Mouse (Mus musculus) small intestine, adult 2 months (tissue): ENCODE data around the gene Zgrf1.

Source experiments
- CTCF ChIP-seq: fragments of 200-500 bp; IDR thresholded peaks from 2 replicates; pipeline ENCODE4 v1.5.1; 2012; ENCODE audit warnings: low read depth, mild to moderate bottlenecking, control low read depth, inconsistent platforms, low read length, moderate library complexity, mixed read lengths; ENCODE audit not compliant: insufficient replicate concordance, insufficient read length; ENCODE audit errors: extremely low read depth
- POLR2A ChIP-seq: fragments of 200-500 bp; IDR thresholded peaks from 2 replicates; pipeline ENCODE4 v1.6.1; 2012; ENCODE audit warnings: low read depth, mild to moderate bottlenecking, control low read depth, inconsistent platforms, low read length, moderate library complexity

DNA sequence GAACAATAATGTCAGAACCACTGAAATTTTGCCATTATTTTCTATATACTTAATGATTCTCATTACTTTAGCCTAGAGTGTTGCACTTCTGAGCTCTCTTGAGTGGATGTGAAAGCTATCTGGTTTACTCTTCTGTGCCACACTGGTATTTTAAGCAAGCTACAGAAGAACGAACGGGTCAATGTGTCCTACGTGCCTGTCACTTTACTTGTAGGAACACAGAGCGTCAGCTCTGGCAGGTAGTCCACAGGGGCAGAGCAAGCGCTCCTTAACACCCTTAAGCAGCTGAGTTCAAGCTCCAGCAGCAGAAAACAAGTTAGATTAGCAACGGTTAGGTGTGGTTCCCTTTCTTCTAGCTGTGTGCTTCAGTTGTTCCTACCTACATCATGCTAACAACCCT, 14.1 kb upstream of the Zgrf1 start:
- TF ChIP-seq CTCF, result no peak
- TF ChIP-seq POLR2A, result no peak
